Mouse (Mus musculus) brain, embryonic 14.5 days (tissue): ENCODE results near the gene Egfem1.

Source experiments
- CTCF ChIP-seq: fragments of 200-500 bp; IDR thresholded peaks from 2 replicates; pipeline ENCODE4 v1.5.1; 2012; ENCODE audit warnings: inconsistent platforms, mild to moderate bottlenecking, moderate library complexity, borderline replicate concordance; ENCODE audit not compliant: insufficient read depth, insufficient read length; ENCODE audit errors: extremely low read depth
- POLR2A ChIP-seq: fragments of 200-500 bp; IDR thresholded peaks from 2 replicates; pipeline ENCODE4 v1.6.1; 2012; ENCODE audit warnings: mild to moderate bottlenecking, inconsistent platforms, borderline replicate concordance; ENCODE audit not compliant: poor library complexity, insufficient read depth, insufficient read length, severe bottlenecking; ENCODE audit errors: extremely low read depth

- no peak for TF ChIP-seq CTCF
- TF ChIP-seq POLR2A = no peak
Measured at GRCm38 (mm10) chr3:29448829-29449406, 367.1 kb downstream of the Egfem1 start.
